Mouse (Mus musculus) lung, embryonic 15.5 days (tissue): Measurements from ENCODE around the gene Lypd5. TPM values are rescaled to one million over a fixed set of nuclear protein-coding genes. Genes with fewer than 3 reads are reported as not detected.
A peak's percentile ranks its signal among the peaks of the same experiment; 100 is the strongest.

ENCODE experiments used
- ATAC-seq: fragments of 200-750 bp; cut with Nextera tagmentation; 2 replicates; pipeline ENCODE4 v1.8.0; 2017; ENCODE audit warnings: moderate number of reproducible peaks, borderline replicate concordance; ENCODE audit not compliant: low FRiP score, low TSS enrichment; ENCODE audit errors: extremely low read depth
- H3K27ac ChIP-seq: fragments of 300-500 bp; sonication (generic); 2 replicates; pipeline ENCODE4 v1.5.1; 2015; ENCODE audit warnings: moderate library complexity, mild to moderate bottlenecking, inconsistent platforms
- H3K27me3 ChIP-seq: fragments of 300-500 bp; sonication (generic); 2 replicates; pipeline ENCODE4 v1.6.1; 2015; ENCODE audit warnings: inconsistent platforms
- H3K36me3 ChIP-seq: fragments of 300-500 bp; sonication (generic); 2 replicates; pipeline ENCODE4 v1.6.1; 2015; ENCODE audit warnings: inconsistent platforms
- H3K4me1 ChIP-seq: fragments of 300-500 bp; sonication (generic); 2 replicates; pipeline ENCODE4 v1.6.1; 2015; ENCODE audit warnings: inconsistent platforms
- H3K4me2 ChIP-seq: fragments of 300-500 bp; sonication (generic); 2 replicates; pipeline ENCODE4 v1.6.1; 2015; ENCODE audit warnings: inconsistent platforms, mild to moderate bottlenecking, moderate library complexity
- H3K4me3 ChIP-seq: fragments of 300-500 bp; sonication (generic); 2 replicates; pipeline ENCODE4 v1.5.1; 2015; ENCODE audit warnings: mild to moderate bottlenecking, inconsistent platforms
- H3K9ac ChIP-seq: fragments of 300-500 bp; sonication (generic); 2 replicates; pipeline ENCODE4 v1.6.1; 2015; ENCODE audit warnings: inconsistent platforms
- H3K9me3 ChIP-seq: fragments of 300-500 bp; sonication (generic); 2 replicates; pipeline ENCODE4 v1.6.1; 2016; ENCODE audit warnings: inconsistent platforms
- WGBS: fragments of 180-500 bp; shearing (Covaris S2); methylation state at CpG from one replicate; pipeline ENCODE4 v1.1.7; 2015; 5-methylcytosine and 5-hydroxymethylcytosine counted together
- polyA plus RNA-seq: library from polyadenylated mRNA; unstranded; fragments of >200 nt; fragmentation: Nextera tagmentation; extraction: Ambion mirVana; gene quantifications from 2 replicates; pipeline ENCODE4 v1.2.1, GENCODE M21; 2015

Gene Lypd5
- polyA plus RNA-seq, 1 experiment from 2014 or later: not detected

- H3K9me3 ChIP-seq: 0 out of 2 replicates have a peak, but pooled peaks cover 3% of the 10 kb centered on the region
- 65% methylated on average over 14 of the region's 14 CpGs for WGBS
- H3K4me3 ChIP-seq: no peak overlapping the region
- H3K4me2 ChIP-seq: no peak overlapping the region
- no peak for ATAC-seq
- H3K4me1 ChIP-seq: no peaks in the 10 kb centered on the region; the same call in 1 of the 2 replicates
- no peak overlapping the region for H3K9ac ChIP-seq
- H3K27ac ChIP-seq: 0 out of 2 replicates have a peak overlapping the region, but pooled peaks have one; percentile 3
- H3K36me3 ChIP-seq: no peaks in the 10 kb centered on the region
- peaks cover 3% of the 10 kb centered on the region; the same call in 1 of the 2 replicates for H3K27me3 ChIP-seq
Observed at GRCm38 (mm10) chr7:24327281-24327975, 21.6 kb upstream of the Lypd5 start.

GRCm38 (mm10) chr7:24333304-24333986 is 15.6 kb upstream of the Lypd5 start, which contains the start of gene Tescl:
Gene Tescl (minus strand): TSS chr7:24333936.
- Histone ChIP-seq H3K9me3 (no peaks in the 10 kb centered on the region), H3K9ac (no peak within 1 kb of the TSS), H3K36me3 (no peaks in the 10 kb centered on the region), H3K27ac (no peak within 1 kb of the TSS), H3K4me1 (no peaks in the 10 kb centered on the region), H3K4me3 (0 out of 2 replicates have a peak within 1 kb of the TSS, but pooled peaks have one; percentile 9), H3K4me2 (peak within 1 kb of the TSS; percentile 34), H3K27me3 (peaks cover 17% of the 10 kb centered on the region)
- 37% methylated on average over 49 of the region's 49 CpGs for WGBS
- no peak for ATAC-seq

GRCm38 (mm10) chr7:24335699-24336309 is 13.2 kb upstream of the Lypd5 start:
- Histone ChIP-seq H3K4me3 (no peak overlapping the region), H3K9ac (no peak overlapping the region), H3K4me1 (no peaks in the 10 kb centered on the region), H3K27ac (no peak overlapping the region), H3K36me3 (no peaks in the 10 kb centered on the region), H3K9me3 (no peaks in the 10 kb centered on the region), H3K27me3 (peaks cover 17% of the 10 kb centered on the region), H3K4me2 (no peak overlapping the region)
- WGBS: 13% methylated on average over 5 of the region's 5 CpGs
- ATAC-seq: no peak

GRCm38 (mm10) chr7:24338241-24338640 is 10.8 kb upstream of the Lypd5 start:
- no peaks in the 10 kb centered on the region for H3K36me3 ChIP-seq
- no peaks in the 10 kb centered on the region for H3K4me1 ChIP-seq
- ATAC-seq: no peak
- WGBS: 46% methylated on average over 2 of the region's 2 CpGs
- H3K9ac ChIP-seq: no peak overlapping the region
- H3K27ac ChIP-seq: no peak overlapping the region
- no peaks in the 10 kb centered on the region for H3K9me3 ChIP-seq
- no peak overlapping the region for H3K4me2 ChIP-seq
- no peak overlapping the region for H3K4me3 ChIP-seq
- H3K27me3 ChIP-seq: peaks cover 9% of the 10 kb centered on the region

GRCm38 (mm10) chr7:24343701-24344272 is 5.2 kb upstream of the Lypd5 start:
- WGBS: 56% methylated on average over 7 of the region's 7 CpGs

GRCm38 (mm10) chr7:24346444-24346843 is 2.6 kb upstream of the Lypd5 start:
- Histone ChIP-seq H3K4me2 (no peak overlapping the region), H3K9me3 (no peaks in the 10 kb centered on the region), H3K36me3 (no peaks in the 10 kb centered on the region), H3K27me3 (no peaks in the 10 kb centered on the region; the same call in 1 of the 2 replicates), H3K27ac (no peak overlapping the region), H3K4me3 (no peak overlapping the region), H3K4me1 (no peaks in the 10 kb centered on the region), H3K9ac (no peak overlapping the region)
- 61% methylated on average over 5 of the region's 5 CpGs for WGBS
- no peak for ATAC-seq

More at GRCm38 (mm10) chr7:24343701-24344272, 5.2 kb upstream of the Lypd5 start:
- no peak for ATAC-seq
- Histone ChIP-seq H3K36me3 (no peaks in the 10 kb centered on the region), H3K27me3 (no peaks in the 10 kb centered on the region; the same call in 1 of the 2 replicates), H3K4me2 (no peak overlapping the region), H3K27ac (no peak overlapping the region), H3K4me3 (no peak overlapping the region), H3K4me1 (no peaks in the 10 kb centered on the region), H3K9ac (no peak overlapping the region), H3K9me3 (no peaks in the 10 kb centered on the region)

GRCm38 (mm10) chr7:24355646-24356045 is 6.7 kb downstream of the Lypd5 start:
- H3K4me2 ChIP-seq: no peak overlapping the region
- no peaks in the 10 kb centered on the region for H3K9me3 ChIP-seq
- no peaks in the 10 kb centered on the region for H3K36me3 ChIP-seq
- no peaks in the 10 kb centered on the region for H3K4me1 ChIP-seq
- H3K4me3 ChIP-seq: no peak overlapping the region
- no peak overlapping the region for H3K27ac ChIP-seq
- H3K27me3 ChIP-seq: no peaks in the 10 kb centered on the region
- no peak for ATAC-seq
- WGBS: 77% methylated on average over 6 of the region's 6 CpGs
- H3K9ac ChIP-seq: no peak overlapping the region

- H3K9me3 ChIP-seq: no peaks in the 10 kb centered on the region
- no peaks in the 10 kb centered on the region for H3K27me3 ChIP-seq
- no peak overlapping the region for H3K27ac ChIP-seq
- no peaks in the 10 kb centered on the region for H3K4me1 ChIP-seq
- H3K4me3 ChIP-seq: no peak overlapping the region
- no peak overlapping the region for H3K4me2 ChIP-seq
- H3K9ac ChIP-seq: no peak overlapping the region
- no peak for ATAC-seq
- 73% methylated on average over 10 of the region's 10 CpGs for WGBS
- no peaks in the 10 kb centered on the region for H3K36me3 ChIP-seq
Observed at GRCm38 (mm10) chr7:24356081-24356480, 7.1 kb downstream of the Lypd5 start.

- H3K9me3 ChIP-seq: no peaks in the 10 kb centered on the region
- H3K4me2 ChIP-seq: no peak overlapping the region
- 47% methylated on average over 4 of the region's 4 CpGs for WGBS
- no peaks in the 10 kb centered on the region for H3K27me3 ChIP-seq
- ATAC-seq: no peak
- no peaks in the 10 kb centered on the region for H3K36me3 ChIP-seq
- H3K27ac ChIP-seq: no peak overlapping the region
- no peak overlapping the region for H3K4me3 ChIP-seq
- no peak overlapping the region for H3K9ac ChIP-seq
- no peaks in the 10 kb centered on the region for H3K4me1 ChIP-seq
Observed at GRCm38 (mm10) chr7:24357899-24358298, 8.9 kb downstream of the Lypd5 start.

- Histone ChIP-seq H3K9me3 (no peaks in the 10 kb centered on the region), H3K4me3 (no peak overlapping the region), H3K27me3 (no peaks in the 10 kb centered on the region), H3K36me3 (no peaks in the 10 kb centered on the region), H3K4me1 (no peaks in the 10 kb centered on the region), H3K27ac (no peak overlapping the region), H3K4me2 (no peak overlapping the region), H3K9ac (no peak overlapping the region)
- 22% methylated on average over 9 of the region's 9 CpGs for WGBS
- no peak for ATAC-seq
Observed at GRCm38 (mm10) chr7:24359269-24359668, 10.3 kb downstream of the Lypd5 start.

GRCm38 (mm10) chr7:24361001-24361400 is 12.0 kb downstream of the Lypd5 start:
- H3K27me3 ChIP-seq: no peaks in the 10 kb centered on the region
- no peaks in the 10 kb centered on the region for H3K4me1 ChIP-seq
- no peaks in the 10 kb centered on the region for H3K9me3 ChIP-seq
- H3K9ac ChIP-seq: no peak overlapping the region
- WGBS: 52% methylated on average over 4 of the region's 4 CpGs
- H3K36me3 ChIP-seq: no peaks in the 10 kb centered on the region
- no peak overlapping the region for H3K27ac ChIP-seq
- no peak overlapping the region for H3K4me3 ChIP-seq
- H3K4me2 ChIP-seq: no peak overlapping the region
- no peak for ATAC-seq
